Mouse (Mus musculus) small intestine, adult 2 months (tissue): Measurements from ENCODE around the gene Brca2.

ENCODE experiments used
- CTCF ChIP-seq: fragments of 200-500 bp; IDR thresholded peaks from 2 replicates; pipeline ENCODE4 v1.5.1; 2012; ENCODE audit warnings: low read depth, mild to moderate bottlenecking, control low read depth, inconsistent platforms, low read length, moderate library complexity, mixed read lengths; ENCODE audit not compliant: insufficient replicate concordance, insufficient read length; ENCODE audit errors: extremely low read depth
- POLR2A ChIP-seq: fragments of 200-500 bp; IDR thresholded peaks from 2 replicates; pipeline ENCODE4 v1.6.1; 2012; ENCODE audit warnings: low read depth, mild to moderate bottlenecking, control low read depth, inconsistent platforms, low read length, moderate library complexity

GRCm38 (mm10) chr5:150478612-150479011, 43.8 kb upstream of the Brca2 start:
- TF ChIP-seq CTCF (no peak), POLR2A (no peak)
